Mouse (Mus musculus): ENCODE results near the gene Dll4. TPM values are rescaled to one million over a fixed set of nuclear protein-coding genes. Genes with fewer than 3 reads are reported as not detected.

Gene Dll4
- polyA plus RNA-seq, 1 experiment from 2014 or later, result 5.3 TPM

- Histone ChIP-seq H3K27me3 (ENCODE audit: low read depth, poor library complexity, severe bottlenecking) (peaks cover 96% of the 10 kb centered on the region), H3K4me1 (peaks cover 34% of the 10 kb centered on the region), H3K27ac (no peak overlapping the region), H3K4me3 (no peak overlapping the region), H3K9me3 (replicated peaks) (no peaks in the 10 kb centered on the region), H3K36me3 (no peaks in the 10 kb centered on the region)
- WGBS, result 59% methylated on average over 3 of the region's 3 CpGs
- no peak for DNase-seq (ENCODE audit: low spot score)
These were observed 3.7 kb downstream of the Dll4 start for GRCm38 (mm10) chr2:119329123-119329817.

GRCm38 (mm10) chr2:119330795-119331194 is 5.2 kb downstream of the Dll4 start:
- no peak for DNase-seq (ENCODE audit: low spot score)
- Histone ChIP-seq H3K27me3 (ENCODE audit: low read depth, poor library complexity, severe bottlenecking) (peaks cover 93% of the 10 kb centered on the region), H3K9me3 (replicated peaks) (no peaks in the 10 kb centered on the region), H3K27ac (no peak overlapping the region), H3K4me3 (no peak overlapping the region), H3K36me3 (no peaks in the 10 kb centered on the region), H3K4me1 (peaks cover 19% of the 10 kb centered on the region)
- WGBS, result 90% methylated on average over 8 of the region's 8 CpGs

- peaks cover 7% of the 10 kb centered on the region for H3K4me1 ChIP-seq
- no peak for DNase-seq (ENCODE audit: low spot score)
- H3K27ac ChIP-seq, result no peak overlapping the region
- no peaks in the 10 kb centered on the region for H3K36me3 ChIP-seq
- WGBS, result 72% methylated on average over 24 of the region's 24 CpGs
- H3K9me3 ChIP-seq (replicated peaks), result no peaks in the 10 kb centered on the region
- H3K27me3 ChIP-seq (ENCODE audit: low read depth, poor library complexity, severe bottlenecking), result peaks cover 90% of the 10 kb centered on the region
- H3K4me3 ChIP-seq, result no peak overlapping the region
These were observed 6.6 kb downstream of the Dll4 start for GRCm38 (mm10) chr2:119332177-119332661.

GRCm38 (mm10) chr2:119334135-119334534 is 8.6 kb downstream of the Dll4 start:
- Histone ChIP-seq H3K4me1 (peaks cover 14% of the 10 kb centered on the region), H3K36me3 (no peaks in the 10 kb centered on the region), H3K27ac (no peak overlapping the region), H3K4me3 (no peak overlapping the region), H3K9me3 (replicated peaks) (no peaks in the 10 kb centered on the region), H3K27me3 (ENCODE audit: low read depth, poor library complexity, severe bottlenecking) (peaks cover 71% of the 10 kb centered on the region)
- DNase-seq (ENCODE audit: low spot score), result no peak
- 48% methylated on average over 1 of the region's 1 CpGs for WGBS

GRCm38 (mm10) chr2:119334964-119335525 is 9.5 kb downstream of the Dll4 start:
- Histone ChIP-seq H3K27me3 (ENCODE audit: low read depth, poor library complexity, severe bottlenecking) (peaks cover 62% of the 10 kb centered on the region), H3K4me3 (no peak overlapping the region), H3K36me3 (no peaks in the 10 kb centered on the region), H3K4me1 (peaks cover 14% of the 10 kb centered on the region), H3K27ac (no peak overlapping the region), H3K9me3 (replicated peaks) (no peaks in the 10 kb centered on the region)
- WGBS, result 70% methylated on average over 7 of the region's 7 CpGs
- DNase-seq (ENCODE audit: low spot score), result no peak

GRCm38 (mm10) chr2:119335535-119335934 is 10.0 kb downstream of the Dll4 start:
- Histone ChIP-seq H3K9me3 (replicated peaks) (no peaks in the 10 kb centered on the region), H3K4me1 (peaks cover 14% of the 10 kb centered on the region), H3K36me3 (no peaks in the 10 kb centered on the region), H3K27ac (no peak overlapping the region), H3K4me3 (no peak overlapping the region), H3K27me3 (ENCODE audit: low read depth, poor library complexity, severe bottlenecking) (peaks cover 57% of the 10 kb centered on the region)
- no peak for DNase-seq (ENCODE audit: low spot score)
- WGBS, result 77% methylated on average over 1 of the region's 1 CpGs

- peaks cover 52% of the 10 kb centered on the region for H3K27me3 ChIP-seq (ENCODE audit: low read depth, poor library complexity, severe bottlenecking)
- WGBS, result 70% methylated on average over 2 of the region's 2 CpGs
These were observed 10.4 kb downstream of the Dll4 start for GRCm38 (mm10) chr2:119336002-119336401.

GRCm38 (mm10) chr2:119336470-119336869 is 10.9 kb downstream of the Dll4 start:
- peaks cover 48% of the 10 kb centered on the region for H3K27me3 ChIP-seq (ENCODE audit: low read depth, poor library complexity, severe bottlenecking)
- no peak for DNase-seq (ENCODE audit: low spot score)
- 62% methylated on average over 10 of the region's 10 CpGs for WGBS

More at GRCm38 (mm10) chr2:119336002-119336401, 10.4 kb downstream of the Dll4 start:
- Histone ChIP-seq H3K9me3 (replicated peaks) (no peaks in the 10 kb centered on the region), H3K27ac (no peak overlapping the region), H3K4me3 (no peak overlapping the region), H3K36me3 (no peaks in the 10 kb centered on the region), H3K4me1 (peaks cover 14% of the 10 kb centered on the region)
- no peak for DNase-seq (ENCODE audit: low spot score)

GRCm38 (mm10) chr2:119337425-119338265 is 12.1 kb downstream of the Dll4 start:
- peak overlapping the region; percentile 96 for H3K27ac ChIP-seq
- peaks cover 36% of the 10 kb centered on the region for H3K27me3 ChIP-seq (ENCODE audit: low read depth, poor library complexity, severe bottlenecking)
- peaks cover 14% of the 10 kb centered on the region for H3K4me1 ChIP-seq
- peak overlapping the region; percentile 74 for H3K4me3 ChIP-seq
- WGBS, result 9% methylated on average over 60 of the region's 60 CpGs
- no peaks in the 10 kb centered on the region for H3K36me3 ChIP-seq
- H3K9me3 ChIP-seq (replicated peaks), result no peaks in the 10 kb centered on the region
- peak; percentile 95 for DNase-seq (ENCODE audit: low spot score)

More at GRCm38 (mm10) chr2:119336470-119336869, 10.9 kb downstream of the Dll4 start:
- Histone ChIP-seq H3K9me3 (replicated peaks) (no peaks in the 10 kb centered on the region), H3K27ac (no peak overlapping the region), H3K4me3 (no peak overlapping the region), H3K4me1 (peaks cover 14% of the 10 kb centered on the region), H3K36me3 (no peaks in the 10 kb centered on the region)

GRCm38 (mm10) chr2:119344537-119345138 is 19.1 kb downstream of the Dll4 start:
- no peaks in the 10 kb centered on the region for H3K9me3 ChIP-seq (replicated peaks)
- no peak overlapping the region for H3K27ac ChIP-seq
- no peak for DNase-seq (ENCODE audit: low spot score)
- H3K27me3 ChIP-seq (ENCODE audit: low read depth, poor library complexity, severe bottlenecking), result peaks cover 5% of the 10 kb centered on the region
- no peaks in the 10 kb centered on the region for H3K4me1 ChIP-seq
- H3K4me3 ChIP-seq, result no peak overlapping the region
- WGBS, result 43% methylated on average over 6 of the region's 6 CpGs
- H3K36me3 ChIP-seq, result no peaks in the 10 kb centered on the region

GRCm38 (mm10) chr2:119350555-119351486 is 25.2 kb downstream of the Dll4 start, which contains the start of gene Chac1:
Chac1 (plus strand) TSS chr2:119351229.
- Histone ChIP-seq H3K27ac (peak within 1 kb of the TSS; percentile 64), H3K4me3 (peak within 1 kb of the TSS; percentile 67), H3K27me3 (ENCODE audit: low read depth, poor library complexity, severe bottlenecking) (peaks cover 48% of the 10 kb centered on the region), H3K36me3 (no peaks in the 10 kb centered on the region), H3K4me1 (peaks cover 14% of the 10 kb centered on the region), H3K9me3 (replicated peaks) (no peaks in the 10 kb centered on the region)
- DNase-seq (ENCODE audit: low spot score), result peak; percentile 84
- WGBS, result 5% methylated on average over 58 of the region's 58 CpGs

GRCm38 (mm10) chr2:119353707-119354106 is 28.1 kb downstream of the Dll4 start:
- Histone ChIP-seq H3K27me3 (ENCODE audit: low read depth, poor library complexity, severe bottlenecking) (peaks cover 48% of the 10 kb centered on the region), H3K9me3 (replicated peaks) (no peaks in the 10 kb centered on the region), H3K27ac (no peak overlapping the region), H3K4me3 (no peak overlapping the region), H3K4me1 (peaks cover 14% of the 10 kb centered on the region), H3K36me3 (no peaks in the 10 kb centered on the region)
- DNase-seq (ENCODE audit: low spot score), result no peak
- WGBS, result 94% methylated on average over 8 of the region's 8 CpGs
